Mouse (Mus musculus) frontal cortex, postnatal 25 days (tissue): ENCODE measurements around the gene Ifit2.
"Not testable (repeated sequence)": the region's sequence is repeated elsewhere in the genome, so short reads cannot be mapped to it uniquely, and the experiment has no call there.

Source experiments
- DNase-seq, 2 experiments: peaks; one replicate each; pipeline ENCODE4 v3.0.0; 2022; ENCODE audit warnings: low spot score in 2 of 2

Gene Ifit2

DNA sequence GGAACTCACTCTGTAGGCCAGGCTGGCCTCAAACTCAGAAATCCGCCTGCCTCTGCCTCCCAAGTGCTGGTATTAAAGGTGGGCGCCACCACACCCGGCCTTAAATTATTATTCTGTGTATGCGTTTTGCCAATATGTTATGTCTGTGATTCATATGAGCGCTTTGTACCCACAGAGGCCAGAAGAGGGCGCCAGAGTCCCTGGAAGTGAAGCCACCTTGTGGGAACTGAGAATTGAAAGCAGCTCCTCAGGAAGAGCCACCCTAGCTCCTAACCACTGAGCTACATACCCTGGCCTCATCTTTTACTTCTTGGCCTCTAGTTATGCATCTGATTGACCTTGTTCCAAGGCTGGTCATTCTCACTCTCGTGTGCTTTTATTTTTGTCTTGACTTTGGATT lies 2.5 kb upstream of the Ifit2 start:
- peak; percentile 73 for DNase-seq

DNA sequence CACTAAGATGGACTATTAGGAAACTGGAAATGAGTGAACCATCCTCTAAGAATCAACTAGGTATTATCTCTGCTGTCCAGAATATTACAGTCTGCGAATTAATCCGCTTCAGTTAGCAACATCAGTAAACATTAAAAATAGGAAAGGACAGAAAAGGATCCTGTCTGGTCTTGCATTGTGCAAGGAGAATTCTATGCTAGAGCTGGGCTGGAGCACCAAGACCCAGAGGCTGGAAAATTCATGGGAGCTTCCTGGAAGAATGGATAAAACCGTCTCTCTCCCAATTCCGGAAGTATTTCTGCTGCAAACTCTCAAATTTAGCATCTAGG lies 325 bp upstream of the Ifit2 start:
- no peak for DNase-seq

DNA sequence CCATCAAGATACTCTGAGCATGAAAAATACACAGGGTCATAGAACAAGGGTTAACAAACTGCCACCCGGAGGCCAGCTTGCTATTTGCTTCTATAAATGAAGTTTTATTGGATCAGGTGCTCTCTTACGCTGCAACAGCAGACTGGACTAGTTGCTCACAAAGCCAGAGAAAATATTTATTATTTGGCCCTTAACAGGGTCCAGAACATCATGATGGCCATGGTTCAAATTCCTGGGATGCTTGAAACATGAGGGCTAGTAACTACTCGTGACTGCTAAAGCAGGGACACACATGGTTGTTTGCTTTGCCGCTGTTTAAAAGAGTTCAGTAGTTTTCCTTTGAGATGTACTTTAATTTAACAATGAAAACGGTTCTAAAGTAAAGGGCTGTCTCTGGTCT lies 1.5 kb downstream of the Ifit2 start:
- no peak for DNase-seq

DNA sequence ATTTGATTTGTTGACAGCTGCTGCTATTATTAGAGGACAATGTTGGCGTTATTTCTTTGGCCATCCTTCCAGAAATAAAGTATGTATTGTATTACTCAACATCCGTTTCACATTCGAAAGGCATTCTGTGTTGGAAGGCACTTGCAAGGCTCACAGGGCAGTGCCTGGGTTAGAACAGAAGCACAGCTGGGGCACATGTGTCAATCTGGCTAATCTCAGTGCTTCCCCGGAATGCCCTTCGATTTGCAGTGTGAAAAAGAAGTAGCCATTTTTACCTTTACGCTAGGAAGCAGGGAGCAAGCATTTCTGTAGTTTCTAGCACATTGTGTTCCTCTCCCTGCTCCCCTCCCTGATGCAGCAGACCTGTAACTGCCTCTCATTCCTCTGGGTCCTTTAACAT lies 2.5 kb downstream of the Ifit2 start:
- DNase-seq, result no peak

DNA sequence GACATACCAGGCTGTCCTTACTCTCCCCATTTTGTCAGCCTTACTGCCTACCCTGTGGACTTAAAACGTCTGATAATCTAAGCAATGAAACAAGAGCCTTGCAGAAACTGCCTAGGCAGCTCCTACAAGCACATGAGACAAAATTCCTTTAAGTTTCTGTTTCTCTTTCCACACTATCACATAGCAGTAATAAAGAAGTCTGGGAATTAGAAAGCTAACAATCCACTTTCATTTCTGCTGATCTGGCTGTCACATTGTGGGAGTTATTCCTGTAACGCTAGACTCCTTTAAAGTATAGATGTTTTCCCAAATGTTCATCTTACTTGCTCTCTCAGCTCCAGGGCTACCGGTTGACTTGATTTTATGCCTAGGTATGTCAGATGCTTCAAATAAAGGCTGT lies 3.0 kb downstream of the Ifit2 start:
- no peak for DNase-seq

DNA sequence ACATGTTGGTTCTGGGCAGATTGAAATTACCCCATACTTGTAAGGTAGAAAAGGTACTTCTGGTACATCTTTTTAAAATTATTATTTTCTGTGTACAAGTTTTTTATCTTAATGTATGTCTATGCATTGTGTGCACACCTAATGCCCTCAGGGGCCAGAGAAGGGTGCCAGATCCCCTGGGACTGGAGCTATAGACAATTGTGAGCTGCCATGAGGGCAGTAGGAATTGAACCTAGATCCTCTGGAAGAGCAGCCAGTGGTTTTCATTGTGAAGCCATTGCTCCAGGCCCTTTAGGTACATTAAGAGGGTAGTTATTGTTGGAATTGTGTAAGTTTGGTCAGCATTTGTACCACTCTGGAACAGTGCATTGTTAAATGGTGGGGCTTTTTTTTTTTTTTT lies 3.6 kb downstream of the Ifit2 start:
- no peak for DNase-seq

DNA sequence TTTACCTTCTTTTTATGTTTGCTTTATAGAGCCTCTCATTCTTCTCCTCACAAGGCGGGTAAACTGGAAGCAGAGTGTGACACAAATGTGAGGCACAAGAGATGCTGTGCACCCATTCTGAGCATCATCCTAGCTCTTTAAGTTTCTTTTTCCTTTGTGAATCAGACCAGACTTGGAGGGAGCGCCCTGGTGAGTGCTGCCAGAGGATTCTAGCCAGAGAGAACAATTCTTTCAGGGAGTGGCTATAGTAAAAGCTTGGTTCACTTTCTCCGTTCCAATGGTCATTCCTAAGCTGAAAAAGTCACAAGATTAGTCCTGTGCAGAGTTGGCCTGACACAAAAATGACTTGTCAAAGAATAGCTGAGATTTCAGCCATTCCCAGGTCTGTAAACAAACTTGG lies 6.1 kb downstream of the Ifit2 start:
- no peak for DNase-seq

DNA sequence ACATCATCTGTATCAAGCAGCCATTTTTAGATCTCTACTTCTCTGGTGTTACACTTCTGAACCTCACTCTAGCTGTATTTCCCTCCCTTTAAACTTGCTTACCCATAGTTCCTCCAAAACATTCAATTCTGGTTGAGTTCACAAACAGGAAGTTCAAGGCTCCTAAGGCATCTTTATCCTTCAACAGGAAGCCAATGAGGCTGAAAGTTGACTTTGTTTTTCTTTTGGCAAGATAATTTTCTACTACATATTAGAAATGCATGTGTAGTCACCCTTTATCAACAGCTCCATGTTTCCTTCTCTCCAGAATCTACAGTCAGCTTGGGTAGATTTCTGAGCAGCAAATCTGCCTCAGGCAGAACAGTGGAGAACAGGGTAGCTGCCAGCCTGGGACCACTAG lies 12.1 kb downstream of the Ifit2 start:
- no peak for DNase-seq

DNA sequence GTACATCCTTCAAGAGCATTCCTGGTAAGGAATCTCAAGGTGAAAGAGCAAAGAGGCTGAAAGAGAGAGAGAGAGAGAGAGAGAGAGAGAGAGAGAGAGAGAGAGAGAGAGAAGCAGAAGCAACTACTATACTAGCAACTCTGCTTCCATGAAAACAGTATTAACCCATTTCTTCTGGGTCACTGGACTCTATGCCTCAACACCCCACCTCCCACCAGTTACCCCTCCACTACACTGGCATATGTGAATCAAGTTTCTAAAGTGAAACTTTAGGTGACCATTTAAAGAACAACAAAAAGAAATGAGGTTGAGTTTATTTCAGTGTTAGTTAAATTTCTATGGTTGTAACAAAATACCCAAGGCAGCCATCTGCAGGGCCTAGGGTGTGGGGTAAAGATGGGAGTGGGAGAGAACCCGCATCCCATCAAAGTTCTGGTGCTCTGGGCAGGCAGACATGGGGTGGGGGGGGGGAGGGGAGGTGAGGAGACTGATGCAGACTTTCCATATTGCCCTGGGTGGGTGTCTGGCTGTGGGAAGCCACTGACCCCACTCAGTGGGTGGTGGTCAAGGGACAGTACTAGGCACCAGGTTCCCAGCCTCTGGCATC lies 15.8 kb downstream of the Ifit2 start:
- no peak for DNase-seq

DNA sequence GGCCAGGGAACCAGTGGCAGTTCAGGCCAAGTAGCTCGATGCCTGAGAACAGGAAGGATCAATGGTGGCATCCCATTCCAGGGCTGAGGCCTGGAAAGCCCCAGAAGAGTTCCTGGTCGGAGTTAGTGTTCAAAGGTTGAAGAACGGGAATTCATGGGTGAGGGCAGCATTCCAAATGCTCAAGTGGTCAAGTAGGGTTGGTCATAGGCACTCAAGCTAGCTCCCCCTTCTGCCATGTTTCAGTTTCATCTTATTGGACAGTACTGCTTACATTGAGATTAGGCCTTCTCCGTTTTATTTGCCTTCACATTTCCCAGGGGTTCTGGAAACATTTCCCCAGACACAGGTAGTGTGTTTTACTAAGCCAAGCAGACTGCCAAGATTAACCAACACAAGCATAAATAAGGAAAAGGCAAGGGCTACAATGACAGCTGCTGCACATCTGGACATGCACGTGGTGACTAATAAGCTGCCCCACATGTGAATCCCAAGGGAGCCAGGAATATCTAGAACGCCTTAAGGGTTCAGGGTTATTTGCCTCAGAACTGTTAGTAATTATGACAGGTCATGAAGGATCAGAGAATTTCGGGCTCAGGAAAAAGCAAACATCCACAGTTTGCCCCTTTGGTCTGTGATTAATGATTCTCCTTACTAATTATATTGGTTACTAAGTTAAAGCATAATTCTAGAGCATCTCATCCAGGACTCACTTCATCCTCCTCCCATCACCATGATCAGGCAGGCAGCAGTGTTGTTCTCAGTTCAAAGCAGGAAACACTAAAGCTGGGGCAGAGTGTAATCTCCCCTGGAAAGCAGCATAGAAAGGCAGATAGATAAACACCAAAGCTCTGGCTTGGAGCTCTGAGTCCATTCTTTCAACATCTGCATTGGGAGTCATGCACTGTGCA lies 18.7 kb downstream of the Ifit2 start:
- no peak for DNase-seq

DNA sequence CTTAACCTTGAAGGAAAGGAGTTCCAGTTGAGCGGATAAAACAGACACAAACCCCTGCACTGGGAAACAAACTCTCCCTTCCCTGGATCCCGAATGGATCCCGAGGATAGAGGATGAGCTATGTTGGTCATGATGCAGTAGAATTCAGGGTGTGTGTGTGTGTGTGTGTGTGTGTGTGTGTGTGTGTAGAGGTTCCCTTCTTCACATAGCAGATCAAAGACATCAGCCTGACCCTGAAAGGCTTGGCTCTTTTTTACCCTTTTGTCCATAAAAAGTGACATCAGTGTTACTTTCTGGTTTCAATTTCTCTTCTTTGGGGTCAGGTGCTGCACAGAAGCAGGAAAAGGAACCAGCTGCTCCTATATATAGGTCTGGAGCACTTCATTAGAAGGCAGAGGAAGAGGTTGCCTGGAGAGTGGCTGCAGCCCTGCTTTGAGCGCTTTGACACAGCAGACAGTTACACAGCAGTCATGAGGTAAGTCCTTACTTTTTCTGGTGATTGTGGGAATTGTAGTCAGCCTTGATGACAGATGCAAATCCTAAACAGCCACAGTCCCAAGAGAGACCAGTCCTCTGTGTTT lies 19.5 kb downstream of the Ifit2 start:
- DNase-seq, result no peak

DNA sequence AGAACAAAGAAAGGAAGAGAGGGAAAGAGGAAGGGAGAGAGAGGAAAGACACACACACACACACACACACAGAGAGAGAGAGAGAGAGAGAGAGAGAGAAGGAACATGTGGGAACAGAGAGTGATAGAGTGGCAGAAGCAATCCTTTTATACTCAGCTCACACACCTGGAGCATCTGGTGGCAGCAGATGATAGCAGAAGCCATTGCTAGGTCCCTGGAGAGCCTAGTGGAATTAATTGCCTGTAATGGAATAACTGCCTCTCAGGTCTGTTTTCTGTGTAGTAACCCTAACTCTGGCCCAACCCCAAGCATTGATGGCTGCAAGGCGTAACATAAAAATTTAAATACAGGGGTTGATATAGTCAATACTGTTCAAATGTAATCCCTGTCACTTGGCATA lies 20.6 kb downstream of the Ifit2 start:
- no peak for DNase-seq

DNA sequence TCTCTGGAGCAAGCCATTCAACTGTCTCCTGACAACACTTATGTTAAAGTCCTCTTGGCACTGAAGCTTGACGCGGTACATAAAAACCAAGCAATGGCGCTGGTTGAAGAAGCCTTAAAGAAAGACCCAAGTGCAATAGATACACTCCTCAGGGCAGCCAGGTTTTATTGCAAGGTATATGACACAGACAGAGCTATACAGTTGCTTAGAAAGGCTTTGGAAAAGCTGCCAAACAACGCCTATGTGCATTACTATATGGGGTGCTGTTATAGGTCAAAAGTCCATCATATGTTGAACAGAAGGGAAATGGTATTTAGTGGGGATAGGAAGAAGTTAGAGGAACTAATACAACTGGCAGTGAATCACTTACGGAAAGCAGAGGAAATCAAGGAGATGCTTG lies 23.2 kb downstream of the Ifit2 start:
- DNase-seq, result no peak

DNA sequence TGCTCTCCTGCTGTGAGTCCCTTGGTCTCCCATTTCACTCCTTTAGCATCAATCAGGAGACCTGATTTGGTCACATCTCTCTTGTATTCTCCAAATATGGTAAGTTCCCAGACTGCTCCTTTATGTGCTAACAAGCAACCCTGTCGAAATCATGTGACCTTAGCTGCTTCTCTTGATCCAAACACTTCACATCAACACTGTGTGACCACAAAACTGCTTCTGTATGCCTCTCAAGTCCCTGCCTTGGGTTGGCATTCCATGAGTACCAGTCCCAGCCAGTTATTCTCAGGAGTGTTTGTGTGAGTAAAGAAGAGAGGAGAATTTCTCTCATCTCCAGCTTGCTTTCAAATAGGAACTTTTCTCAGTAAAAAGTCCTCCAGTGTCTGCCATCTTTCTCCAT lies 26.6 kb downstream of the Ifit2 start:
- no peak for DNase-seq

DNA sequence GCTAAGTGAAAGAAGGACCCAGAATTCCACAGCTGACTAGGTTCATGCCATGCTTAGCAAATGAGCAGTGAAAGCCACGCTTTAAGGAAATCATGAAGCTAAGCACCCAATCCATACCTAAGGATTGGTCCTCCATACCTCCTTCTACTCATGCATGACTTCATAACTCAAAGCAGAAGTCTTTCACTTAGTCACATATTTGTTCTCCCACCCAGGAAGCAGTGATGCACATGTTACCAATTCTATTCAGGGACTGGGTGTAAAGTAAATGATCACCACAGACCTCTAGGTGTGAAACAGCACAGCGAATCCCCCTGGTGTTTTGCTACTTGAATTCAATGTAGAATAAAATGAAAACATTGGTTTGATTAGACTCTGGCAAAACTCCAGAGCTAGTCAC lies 32.2 kb downstream of the Ifit2 start:
- not testable (repeated sequence) for DNase-seq

DNA sequence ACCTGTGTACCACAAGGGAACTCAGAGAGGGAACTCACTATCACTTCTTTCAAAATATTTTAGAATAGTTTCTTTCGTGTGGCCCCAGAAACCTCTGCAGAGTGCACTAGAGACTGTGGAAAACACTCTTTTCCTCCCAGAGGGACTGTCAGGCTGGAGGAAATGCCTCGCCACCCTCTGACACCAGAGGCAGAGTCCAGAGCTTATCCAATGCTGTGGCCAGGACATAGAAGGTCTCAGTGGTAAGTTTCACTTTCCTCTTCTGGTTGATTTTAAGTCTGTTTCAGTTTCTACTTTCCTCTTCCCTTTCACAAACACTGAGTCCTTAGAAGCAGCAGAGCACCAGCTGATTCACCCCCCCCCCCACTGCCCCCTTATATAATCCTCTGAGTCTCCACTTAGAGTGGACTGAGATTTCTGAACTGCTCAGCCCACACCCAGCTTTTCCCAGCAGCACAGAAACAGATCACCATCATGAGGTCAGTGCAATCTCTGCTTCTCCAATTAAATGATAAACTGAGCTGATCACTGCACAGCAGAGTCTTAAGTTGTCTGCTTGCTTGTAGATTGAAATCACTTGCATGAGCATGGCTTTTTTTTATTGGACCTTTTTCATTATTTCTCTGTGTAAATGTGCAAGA lies 32.8 kb downstream of the Ifit2 start, which contains the start of gene Ifit3:
Gene Ifit3, plus strand, starts transcription at position 406 of the 641 bp plus-strand sequence.
- DNase-seq, result not testable (repeated sequence)

DNA sequence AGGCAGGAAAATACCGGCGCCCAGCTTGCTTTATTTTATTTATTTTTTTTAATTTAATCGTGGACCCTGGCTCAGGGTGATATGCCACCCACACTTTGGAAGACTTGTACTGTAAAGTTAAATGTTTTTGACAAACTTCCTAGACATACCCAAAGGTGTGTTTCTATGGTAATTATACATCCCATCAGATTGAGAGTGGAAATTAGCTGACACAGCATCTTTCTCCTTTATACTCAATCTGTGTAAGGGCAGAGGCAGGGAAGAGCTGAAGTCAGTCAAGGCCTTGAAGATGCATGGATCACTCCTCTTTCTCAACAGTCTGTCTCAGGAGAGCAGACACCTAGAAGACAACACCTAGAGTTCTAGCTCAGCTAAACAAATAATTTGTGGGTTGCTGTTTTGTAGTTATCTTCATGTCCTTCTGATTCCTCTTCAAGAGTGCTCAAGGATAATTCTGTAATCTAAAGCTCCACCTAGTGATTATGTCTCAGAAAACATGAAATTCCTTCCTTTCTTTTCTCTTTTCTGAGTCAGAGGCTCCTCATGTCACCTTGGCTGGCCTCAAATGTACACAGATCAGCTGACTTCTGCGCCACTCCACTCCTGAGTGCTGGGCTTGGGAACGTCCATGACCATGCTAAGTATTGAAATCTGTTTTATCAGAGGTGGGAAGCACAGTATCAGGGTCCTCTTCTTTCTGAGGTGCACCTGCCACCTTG lies 35.4 kb downstream of the Ifit2 start:
- DNase-seq, result not testable (repeated sequence)

DNA sequence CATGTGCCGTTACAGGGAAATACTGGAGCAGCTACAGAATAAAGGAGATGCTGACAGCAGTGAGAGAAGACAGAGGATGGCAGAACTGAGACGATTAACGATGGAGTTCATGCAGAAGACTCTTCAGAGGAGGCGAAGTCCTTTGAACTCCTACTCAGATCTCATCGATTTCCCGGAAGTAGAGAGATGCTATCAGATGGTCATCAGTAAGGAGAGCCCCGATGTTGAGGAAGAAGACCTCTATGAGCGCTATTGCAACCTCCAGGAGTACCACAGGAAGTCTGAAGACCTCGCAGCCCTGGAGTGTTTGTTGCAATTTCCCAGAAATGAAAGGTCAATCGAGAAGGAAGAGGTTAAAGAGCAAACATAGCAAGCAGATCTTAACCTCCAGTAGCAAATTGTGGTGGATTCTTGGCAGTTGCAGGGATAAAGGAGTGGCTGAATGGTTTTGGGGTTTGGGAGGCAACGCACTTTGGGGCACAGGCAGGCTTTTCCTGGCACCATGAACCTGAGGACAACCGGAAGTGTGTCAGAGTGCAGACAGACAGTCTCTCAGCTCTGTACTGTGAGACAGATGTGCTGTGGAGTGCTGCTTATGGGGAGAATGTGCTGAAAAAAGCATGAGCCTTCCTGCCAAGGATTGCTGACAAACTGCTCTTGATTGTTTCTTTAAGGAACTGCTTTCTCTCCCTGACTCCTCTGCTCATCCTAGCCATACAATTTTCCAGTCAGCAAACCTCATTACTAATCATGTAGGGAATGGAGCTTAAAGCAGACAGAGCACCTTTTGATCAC lies 37.6 kb downstream of the Ifit2 start:
- DNase-seq, result not testable (repeated sequence)

DNA sequence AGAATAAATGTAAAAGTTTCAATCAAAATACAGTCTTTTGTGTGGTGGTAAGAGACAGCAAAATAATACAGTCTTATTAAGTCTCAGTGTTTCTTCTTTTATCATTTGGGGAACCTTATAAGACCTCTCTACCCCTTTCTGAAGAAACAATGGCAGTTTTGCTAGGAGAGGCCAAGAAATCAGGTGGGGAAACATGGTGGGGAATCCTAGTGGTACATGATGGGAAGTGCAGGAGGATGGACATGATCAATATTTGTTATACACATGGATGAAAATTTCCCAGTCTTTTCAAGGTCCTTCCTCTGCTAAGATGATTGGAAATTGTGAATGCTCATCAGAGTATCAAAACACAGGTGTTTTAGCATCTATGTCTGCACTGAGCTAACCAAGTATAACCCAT lies 38.5 kb downstream of the Ifit2 start:
- no peak for DNase-seq

DNA sequence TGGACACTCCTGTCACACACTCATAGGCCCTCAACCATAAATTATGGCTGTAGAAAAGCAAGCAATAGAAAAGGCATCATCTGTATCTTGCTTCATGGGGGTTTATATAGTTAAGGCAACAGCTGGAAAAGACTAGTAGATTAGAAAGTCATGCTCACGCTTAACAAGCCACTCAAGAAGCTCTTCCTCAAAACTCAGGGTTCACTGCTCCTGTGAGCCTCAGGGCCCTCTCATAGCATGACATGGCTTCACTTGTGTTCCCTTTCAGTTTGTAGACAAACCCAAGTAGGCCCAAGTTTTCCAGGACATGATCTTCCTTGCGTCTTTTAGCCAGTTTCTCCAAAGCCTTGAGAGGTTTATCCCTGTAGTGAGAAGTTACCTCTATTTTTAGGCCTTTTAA lies 43.0 kb downstream of the Ifit2 start:
- no peak for DNase-seq

DNA sequence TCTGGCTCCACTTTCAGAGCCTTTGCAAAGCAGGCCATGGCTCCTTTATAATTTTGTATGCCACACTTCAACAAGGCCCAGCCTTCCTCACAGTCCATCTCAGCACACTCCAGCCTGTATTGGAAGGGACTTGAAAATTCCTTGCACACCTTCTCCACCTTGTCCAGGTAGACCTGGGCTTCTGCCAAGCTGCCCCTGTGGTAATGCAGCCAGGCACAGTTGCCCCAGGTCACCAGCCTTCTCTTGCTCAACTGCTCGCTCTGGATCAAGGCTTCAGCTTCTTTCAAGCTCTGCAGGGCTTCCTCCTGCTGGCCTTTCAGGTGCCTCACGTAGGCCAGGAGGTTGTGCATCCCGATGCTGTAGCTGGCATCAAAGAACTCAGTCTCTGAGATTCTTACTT lies 44.0 kb downstream of the Ifit2 start:
- not testable (repeated sequence) for DNase-seq
